Mouse (Mus musculus) lung, adult 2 months (tissue): Measurements from ENCODE around the gene Ptpn13. TPM values are rescaled to one million over a fixed set of nuclear protein-coding genes. Genes with fewer than 3 reads are reported as not detected.

Experiments used
- DNase-seq: peaks from one replicate; pipeline ENCODE4 v3.0.0; 2022
- H3K4me1 ChIP-seq: fragments of 200-500 bp; 2 replicates; pipeline ENCODE4 v1.6.1; 2011; ENCODE audit warnings: low read length; ENCODE audit not compliant: control insufficient read depth, insufficient read depth
- H3K4me3 ChIP-seq: fragments of 200-500 bp; replicated peaks from 2 replicates; pipeline ENCODE3; 2011; ENCODE audit warnings: low read depth, mild to moderate bottlenecking, control low read depth, low read length; ENCODE audit errors: extremely low read depth
- CTCF ChIP-seq: fragments of 200-500 bp; IDR thresholded peaks from 2 replicates; pipeline ENCODE4 v1.5.1; 2011; ENCODE audit warnings: mild to moderate bottlenecking, low read length, control low read depth; ENCODE audit not compliant: insufficient read depth
- POLR2A ChIP-seq: fragments of 200-500 bp; IDR thresholded peaks from 2 replicates; pipeline ENCODE4 v1.6.1; 2011; ENCODE audit warnings: low read depth, mild to moderate bottlenecking, control low read depth, low read length, borderline replicate concordance; ENCODE audit errors: extremely low read depth
- WGBS: fragments of 180-500 bp; shearing (Covaris S2); methylation state at CpG from one replicate; pipeline ENCODE4 v1.1.7; 2018; 5-methylcytosine and 5-hydroxymethylcytosine counted together
- polyA plus RNA-seq: library from polyadenylated mRNA; depleted of rRNA; stranded (reverse); fragments of >200 nt; gene quantifications from 2 replicates; pipeline ENCODE4 v1.2.3, GENCODE M21; 2012

Gene Ptpn13
- polyA plus RNA-seq, 1 experiment: 22.6 TPM

DNA sequence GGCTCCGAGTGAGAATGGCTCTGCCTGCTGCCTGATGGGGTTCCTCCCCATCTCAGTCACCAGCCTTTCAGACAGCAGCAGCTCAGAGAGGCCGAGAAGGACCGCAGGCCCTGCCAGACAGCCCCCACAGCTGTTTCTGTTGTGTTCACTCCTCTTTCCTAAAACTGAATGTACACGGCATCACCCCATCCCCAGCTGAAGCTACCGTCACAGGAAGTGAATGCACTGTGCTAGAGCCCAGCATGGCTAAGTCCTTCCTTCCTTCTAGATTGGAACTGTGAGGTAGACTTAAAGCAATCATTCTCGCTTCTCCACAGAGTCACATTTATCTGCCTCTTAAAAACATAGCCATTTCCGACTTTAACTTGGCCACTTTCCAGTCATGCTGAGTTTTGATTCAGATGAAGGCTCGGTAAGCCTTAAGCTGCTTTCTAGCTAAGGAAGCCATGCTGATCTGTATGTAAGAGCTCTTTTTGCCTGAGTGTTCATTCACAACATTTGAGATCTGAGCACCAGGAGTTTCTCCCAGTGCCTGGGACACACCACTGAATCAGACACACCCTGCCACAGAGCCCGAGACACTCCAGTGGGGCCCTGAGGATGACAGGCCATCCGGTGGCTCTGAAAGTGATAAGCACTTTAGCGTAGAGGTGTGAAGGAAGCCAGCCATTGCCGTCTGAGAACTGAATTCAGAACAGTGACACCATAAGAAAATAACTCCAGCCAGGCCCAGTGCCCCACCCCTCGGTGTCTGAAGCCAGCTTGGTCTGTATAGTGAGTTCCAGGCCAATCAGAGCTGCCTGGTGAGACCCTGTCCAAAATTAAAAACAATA lies 170.6 kb downstream of the Ptpn13 start:
- TF ChIP-seq POLR2A (no peak), CTCF (no peak)
- no peaks in the 10 kb centered on the region for H3K4me1 ChIP-seq
- no peak overlapping the region for H3K4me3 ChIP-seq
- 38% methylated on average over 13 of the region's 13 CpGs for WGBS
- no peak for DNase-seq

DNA sequence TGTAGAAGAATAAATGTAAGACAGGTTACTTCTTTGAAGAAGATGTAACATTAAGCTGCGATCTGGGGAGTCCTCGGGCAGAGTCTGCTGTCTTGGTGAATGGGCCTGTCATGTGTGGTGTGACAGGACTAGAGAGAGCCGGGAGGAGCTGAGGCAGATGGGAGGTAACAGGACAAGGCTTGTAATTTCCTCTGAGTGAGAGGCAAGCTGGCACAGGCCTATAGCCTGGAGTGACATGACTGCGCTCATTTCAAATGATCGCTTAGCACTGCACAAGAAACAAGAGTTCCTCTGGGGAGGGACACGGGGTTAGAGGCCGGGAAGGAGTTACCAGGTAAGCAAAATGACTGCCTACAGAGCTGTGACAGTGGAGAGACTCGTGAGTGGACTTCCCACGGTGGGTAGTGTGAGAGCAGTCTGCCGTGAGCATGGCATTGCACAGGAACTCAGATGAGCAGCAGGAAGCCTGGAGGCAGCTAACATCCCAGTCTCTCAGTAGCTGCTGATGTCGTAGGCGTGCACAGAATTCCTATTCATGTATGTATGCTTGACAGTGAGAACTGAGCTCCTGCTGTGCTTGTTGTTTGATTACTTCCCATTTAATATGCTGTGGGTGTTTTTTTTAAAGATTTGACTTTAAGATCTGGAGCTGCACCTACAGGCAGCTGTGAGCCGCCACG lies 171.6 kb downstream of the Ptpn13 start:
- H3K4me1 ChIP-seq: no peaks in the 10 kb centered on the region
- no peak overlapping the region for H3K4me3 ChIP-seq
- 80% methylated on average over 14 of the region's 14 CpGs for WGBS
- TF ChIP-seq POLR2A (no peak), CTCF (no peak)
- no peak for DNase-seq

DNA sequence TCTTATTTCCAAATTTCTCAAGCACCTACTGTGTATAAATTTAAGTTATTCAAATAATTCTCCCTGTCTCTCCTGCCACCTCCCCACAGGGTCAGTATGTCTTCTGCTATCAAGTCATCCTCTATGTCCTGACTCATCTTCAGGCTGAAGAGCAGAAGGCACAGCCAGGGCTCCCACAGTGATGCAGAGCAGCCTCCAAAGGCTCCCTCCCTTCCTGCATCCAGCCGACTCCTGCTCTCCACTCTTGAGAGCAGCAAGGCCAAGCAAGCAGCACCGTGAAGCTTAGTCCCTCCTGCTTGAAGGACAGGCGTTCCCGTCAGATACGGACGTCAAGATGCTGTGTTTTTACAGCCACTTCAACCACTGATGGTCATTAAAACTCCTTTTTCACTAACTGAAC lies 172.6 kb downstream of the Ptpn13 start:
- TF ChIP-seq POLR2A (no peak), CTCF (no peak)
- no peak for DNase-seq
- WGBS: 63% methylated on average over 6 of the region's 6 CpGs
- H3K4me3 ChIP-seq: no peak overlapping the region
- H3K4me1 ChIP-seq: no peaks in the 10 kb centered on the region

DNA sequence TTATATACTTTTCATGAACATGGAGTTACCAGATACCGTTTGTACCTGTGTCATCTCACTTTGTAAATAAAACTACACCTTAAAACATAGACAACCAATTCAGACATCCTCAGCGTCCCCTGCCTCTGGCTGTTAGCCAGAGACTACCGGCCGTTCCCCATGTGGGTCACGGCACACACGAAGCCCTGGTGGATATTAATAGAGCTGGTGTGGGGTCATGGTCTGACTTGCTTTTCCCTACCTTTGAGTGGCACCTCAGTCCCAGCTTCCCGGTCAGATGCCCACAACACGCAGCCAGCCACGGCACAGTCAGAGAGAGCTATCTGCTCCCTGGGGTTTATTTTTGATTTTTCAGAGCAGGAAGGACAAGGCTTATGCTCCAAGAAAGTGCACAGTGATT lies 173.3 kb downstream of the Ptpn13 start:
- DNase-seq: no peak
- WGBS: 62% methylated on average over 9 of the region's 9 CpGs
- H3K4me3 ChIP-seq: no peak overlapping the region
- H3K4me1 ChIP-seq: no peaks in the 10 kb centered on the region
- TF ChIP-seq POLR2A (no peak), CTCF (no peak)

DNA sequence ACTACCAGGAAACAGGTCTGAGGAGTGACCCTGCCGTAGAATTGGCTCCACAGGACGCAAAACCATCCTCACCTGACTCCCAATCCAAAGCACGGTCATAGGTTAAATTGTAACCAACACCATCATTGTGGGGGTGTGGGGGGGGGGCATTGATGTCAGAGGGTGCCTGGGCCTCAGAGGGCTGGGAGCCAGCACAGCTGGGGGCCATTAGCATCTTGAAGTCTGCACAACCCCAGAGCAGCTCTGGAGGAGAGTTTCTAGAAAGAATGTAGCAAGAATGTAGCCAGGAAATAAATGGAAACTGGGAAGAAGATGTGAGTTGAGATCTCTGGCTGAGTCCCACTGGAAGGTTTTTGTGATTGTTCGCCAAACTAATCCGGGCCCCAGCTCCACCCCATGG lies 173.9 kb downstream of the Ptpn13 start:
- no peak overlapping the region for H3K4me3 ChIP-seq
- 68% methylated on average over 5 of the region's 5 CpGs for WGBS
- DNase-seq: no peak
- no peaks in the 10 kb centered on the region for H3K4me1 ChIP-seq
- TF ChIP-seq POLR2A (no peak), CTCF (no peak)

DNA sequence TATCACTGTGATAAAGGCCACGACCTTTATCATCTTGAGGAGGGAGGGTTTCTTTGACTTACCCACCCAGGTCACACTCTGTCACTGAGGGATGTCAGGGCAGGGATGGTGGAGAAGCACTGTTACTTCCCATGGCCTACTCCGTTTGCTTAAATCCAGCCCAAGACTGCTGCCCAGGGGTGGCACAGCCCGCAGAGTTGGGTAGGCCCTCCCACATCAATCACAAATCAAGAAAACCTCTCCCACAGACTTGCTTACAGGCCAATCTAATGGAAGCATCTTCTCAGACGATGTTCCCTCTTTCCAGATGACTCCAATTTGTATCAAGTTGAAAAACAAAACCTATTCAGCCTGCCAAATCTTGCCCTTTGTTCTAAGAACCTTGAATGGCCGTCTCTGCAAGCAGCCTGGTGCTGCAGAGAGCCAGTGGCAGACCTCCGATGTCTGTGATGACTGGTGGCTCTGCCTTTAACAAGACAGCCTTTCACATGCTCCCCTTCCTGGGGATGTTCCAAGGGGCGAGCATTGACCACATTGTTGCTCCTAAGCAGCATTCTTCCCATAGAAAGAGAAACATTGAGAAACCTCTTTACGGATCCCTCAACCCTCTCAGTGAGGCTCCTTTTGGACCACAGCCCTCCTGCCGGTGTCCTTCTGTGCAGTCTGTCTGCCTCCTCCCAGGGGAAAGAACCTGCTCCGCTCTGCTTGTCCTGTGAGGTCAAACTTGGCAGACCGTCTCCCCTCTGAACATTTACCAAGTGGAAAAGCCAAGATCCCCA lies 178.3 kb downstream of the Ptpn13 start:
- 68% methylated on average over 11 of the region's 11 CpGs for WGBS
- no peak for DNase-seq
- TF ChIP-seq CTCF (no peak), POLR2A (no peak)
- H3K4me1 ChIP-seq: no peaks in the 10 kb centered on the region
- no peak overlapping the region for H3K4me3 ChIP-seq

DNA sequence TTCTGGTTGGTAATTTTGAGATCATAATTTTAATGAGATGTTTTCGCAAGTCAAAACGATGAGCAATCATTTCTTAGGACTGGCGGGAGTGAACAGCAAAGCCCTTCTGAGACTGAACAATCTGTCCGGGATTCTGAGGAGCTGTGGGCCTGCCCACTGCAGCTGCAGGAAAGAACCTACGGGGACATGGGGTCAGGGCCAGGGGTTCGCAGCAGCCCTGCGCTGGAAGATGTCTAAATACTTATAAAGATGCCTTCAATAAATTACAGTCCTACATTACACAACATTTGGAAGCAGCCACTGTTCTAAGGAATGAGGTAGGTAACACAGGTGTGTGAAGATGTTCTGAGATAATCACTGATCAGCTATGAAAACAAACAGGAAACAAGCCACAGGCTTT lies 180.7 kb downstream of the Ptpn13 start:
- 73% methylated on average over 7 of the region's 7 CpGs for WGBS
- no peak overlapping the region for H3K4me3 ChIP-seq
- no peaks in the 10 kb centered on the region for H3K4me1 ChIP-seq
- no peak for DNase-seq
- TF ChIP-seq CTCF (no peak), POLR2A (no peak)

DNA sequence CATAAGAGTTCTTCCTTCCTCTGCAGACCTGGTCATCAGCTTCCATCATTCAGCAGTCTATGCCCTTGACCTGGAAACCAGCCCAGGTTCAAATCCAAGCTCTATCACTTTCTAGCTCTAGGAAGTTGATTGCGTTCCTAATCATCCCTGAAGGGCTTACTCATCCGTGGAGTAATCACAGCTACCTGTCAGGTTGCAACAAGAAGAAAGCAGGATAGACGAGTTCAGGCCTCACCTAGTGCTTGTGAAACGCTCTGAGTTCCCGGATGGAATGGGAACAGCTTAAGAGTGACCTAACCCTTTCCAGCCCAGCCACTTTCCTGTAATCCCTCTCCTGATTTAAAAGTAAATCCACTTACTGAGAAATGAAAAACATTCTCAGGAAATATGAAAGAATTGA lies 185.2 kb downstream of the Ptpn13 start:
- TF ChIP-seq CTCF (no peak), POLR2A (no peak)
- WGBS: 58% methylated on average over 5 of the region's 5 CpGs

DNA sequence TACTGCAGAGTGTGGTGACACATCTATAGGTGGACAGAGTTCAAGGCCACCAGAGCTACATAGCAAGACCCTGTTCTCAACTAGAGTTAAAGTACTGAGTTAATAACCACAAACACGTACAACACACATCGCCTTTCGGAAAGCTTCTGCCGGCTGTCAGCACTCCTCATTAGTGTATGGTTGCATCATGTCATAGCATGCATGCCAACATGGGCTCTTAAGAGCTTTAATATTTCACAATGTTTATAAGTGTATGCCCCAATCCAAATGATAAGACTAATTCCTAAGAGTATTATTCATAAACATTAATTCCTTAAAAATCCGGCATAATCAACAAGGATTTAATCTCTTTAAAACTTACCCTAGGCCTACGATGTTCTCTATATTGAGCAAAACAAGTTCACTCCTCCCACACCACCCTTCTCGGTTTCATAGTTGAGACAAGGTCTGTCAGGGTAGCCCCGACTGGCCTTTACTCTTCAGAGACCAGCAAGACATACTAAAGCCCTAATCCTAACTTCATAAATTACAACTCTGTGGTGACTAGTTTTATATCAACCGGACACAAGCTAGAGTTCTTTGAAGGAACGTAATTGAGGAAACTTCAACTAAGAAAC lies 186.0 kb downstream of the Ptpn13 start:
- 53% methylated on average over 10 of the region's 10 CpGs for WGBS
- no peak for DNase-seq
- no peak for TF ChIP-seq POLR2A
- TF ChIP-seq CTCF: no peak
- Histone ChIP-seq H3K4me1 (peaks cover 6% of the 10 kb centered on the region), H3K4me3 (no peak overlapping the region)

More for the DNA sequence above, 185.2 kb downstream of the Ptpn13 start:
- peaks cover 3% of the 10 kb centered on the region; the same call in 1 of the 2 replicates for H3K4me1 ChIP-seq
- H3K4me3 ChIP-seq: no peak overlapping the region
- no peak for DNase-seq
